Mouse (Mus musculus): ENCODE measurements at regions not wholly inside any gene's neighbourhood (a gene's known extent, or its start where the extent isn't known, plus 50 kb on each side); places are given as distances from the start of the nearest gene placed in this dataset.

DNA sequence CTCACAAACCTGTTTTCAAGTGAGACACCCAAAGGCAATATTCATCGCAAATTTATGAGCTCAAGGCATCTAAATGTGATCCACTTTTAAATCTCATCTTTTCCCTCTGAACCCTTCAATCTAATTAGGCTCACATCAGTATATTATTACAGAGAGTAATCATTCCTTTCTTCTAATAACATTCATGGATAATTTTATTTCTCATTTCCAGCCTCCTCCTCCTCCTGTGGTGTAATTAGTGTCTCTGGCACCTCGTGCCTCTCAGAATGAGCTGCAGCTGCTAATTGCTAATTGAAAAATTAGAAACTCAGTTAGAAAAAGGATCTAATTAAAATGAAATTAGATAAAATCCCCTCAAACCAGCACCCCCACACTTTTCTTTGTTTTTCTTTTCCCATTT is 420.5 kb upstream of the Camk1g start:
- no peaks in the 10 kb centered on the region for H3K9me3 ChIP-seq (ENCODE audit: control insufficient read depth, low read length)
- no peak for ATAC-seq (ENCODE audit: low read depth)
- no peaks in the 10 kb centered on the region for H3K27me3 ChIP-seq (ENCODE audit: control insufficient read depth, insufficient read depth, low read depth, low read length)
- H3K27ac ChIP-seq (ENCODE audit: low read length): no peak overlapping the region
- no peaks in the 10 kb centered on the region for H3K36me3 ChIP-seq (ENCODE audit: control insufficient read depth, insufficient read depth, low read length)
- H3K4me1 ChIP-seq (replicated peaks; ENCODE audit: control insufficient read depth, insufficient read depth, low read length): no peaks in the 10 kb centered on the region
- WGBS: 77% methylated on average over 2 of the region's 2 CpGs
- H3K4me3 ChIP-seq (ENCODE audit: low read length): no peak overlapping the region
- H3K9ac ChIP-seq (ENCODE audit: low read length): no peak overlapping the region
- H3K4me2 ChIP-seq (ENCODE audit: low read depth, low read length): no peak overlapping the region

DNA sequence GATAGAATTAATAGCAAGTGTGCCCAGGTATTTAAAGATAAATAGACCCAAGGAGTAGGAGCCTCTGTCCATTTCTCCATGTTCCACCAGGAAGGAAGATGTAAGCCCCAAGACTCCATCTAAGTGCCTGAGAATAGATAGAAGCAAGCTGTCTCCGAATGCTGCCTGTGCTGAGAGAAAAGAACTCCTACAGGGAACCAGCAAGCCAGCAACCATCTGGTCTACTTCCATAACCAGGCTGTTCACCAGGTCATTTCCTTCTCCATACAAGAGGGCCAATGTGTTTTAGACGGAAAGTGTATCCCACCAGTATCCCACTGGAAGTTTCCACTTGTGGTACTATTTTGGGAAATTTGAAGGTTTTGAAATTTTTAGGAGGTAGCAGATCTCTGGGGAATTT is 418.4 kb upstream of the Camk1g start:
- Histone ChIP-seq H3K27me3 (ENCODE audit: control insufficient read depth, insufficient read depth, low read depth, low read length) (no peaks in the 10 kb centered on the region), H3K9me3 (ENCODE audit: control insufficient read depth, low read length) (no peaks in the 10 kb centered on the region), H3K27ac (ENCODE audit: low read length) (no peak overlapping the region), H3K4me1 (replicated peaks; ENCODE audit: control insufficient read depth, insufficient read depth, low read length) (no peaks in the 10 kb centered on the region), H3K4me2 (ENCODE audit: low read depth, low read length) (no peak overlapping the region), H3K36me3 (ENCODE audit: control insufficient read depth, insufficient read depth, low read length) (no peaks in the 10 kb centered on the region), H3K9ac (ENCODE audit: low read length) (no peak overlapping the region), H3K4me3 (ENCODE audit: low read length) (no peak overlapping the region)
- 80% methylated on average over 2 of the region's 2 CpGs for whole genome bisulfite sequencing
- ATAC-seq (ENCODE audit: low read depth): no peak

DNA sequence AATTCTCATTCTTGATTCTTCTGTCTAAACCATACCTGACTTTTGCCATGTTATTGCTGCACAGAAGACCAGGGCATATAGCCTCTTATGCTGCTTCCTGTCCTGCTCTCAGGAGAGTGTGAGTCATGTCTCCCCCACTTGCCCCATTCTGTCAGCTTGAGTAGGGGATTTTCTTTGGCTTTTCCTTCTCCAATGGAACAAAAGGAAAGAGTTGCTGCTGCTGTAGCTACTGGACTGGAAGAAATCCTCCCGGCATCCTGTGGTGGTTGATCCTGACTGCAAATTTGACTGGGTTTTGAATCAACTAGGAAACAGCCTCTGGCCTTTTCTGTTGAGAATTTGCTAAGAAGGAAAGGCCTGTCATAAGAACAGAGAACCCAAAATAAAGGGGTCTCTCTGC is 417.3 kb upstream of the Camk1g start:
- no peak overlapping the region for H3K27ac ChIP-seq (ENCODE audit: low read length)
- no peaks in the 10 kb centered on the region for H3K9me3 ChIP-seq (ENCODE audit: control insufficient read depth, low read length)
- ATAC-seq (ENCODE audit: low read depth): no peak
- H3K36me3 ChIP-seq (ENCODE audit: control insufficient read depth, insufficient read depth, low read length): no peaks in the 10 kb centered on the region
- H3K9ac ChIP-seq (ENCODE audit: low read length): no peak overlapping the region
- 75% methylated on average over 1 of the region's 1 CpGs for WGBS
- no peaks in the 10 kb centered on the region for H3K27me3 ChIP-seq (ENCODE audit: control insufficient read depth, insufficient read depth, low read depth, low read length)
- no peak overlapping the region for H3K4me3 ChIP-seq (ENCODE audit: low read length)
- H3K4me2 ChIP-seq (ENCODE audit: low read depth, low read length): no peak overlapping the region
- no peaks in the 10 kb centered on the region for H3K4me1 ChIP-seq (replicated peaks; ENCODE audit: control insufficient read depth, insufficient read depth, low read length)

DNA sequence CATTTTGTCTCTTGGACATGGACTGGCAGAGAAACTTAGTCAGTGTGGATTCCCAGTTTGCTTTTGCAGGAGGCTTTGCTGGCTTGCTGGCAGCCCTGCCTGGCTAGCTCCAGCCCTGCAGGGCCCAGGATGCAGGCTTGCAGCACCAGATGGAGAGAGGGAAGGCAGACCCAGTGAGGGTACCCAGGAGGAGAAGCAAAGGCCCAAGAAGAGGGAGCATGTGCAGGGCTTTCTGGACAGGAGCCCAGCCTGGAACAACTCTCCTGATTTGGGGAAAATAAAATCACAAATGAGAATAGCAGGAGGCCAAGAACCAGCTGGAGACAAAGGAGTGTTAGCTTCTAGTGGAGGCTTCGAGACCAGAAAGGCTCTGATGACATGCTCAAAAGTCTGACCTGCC is 414.9 kb upstream of the Camk1g start:
- WGBS: 43% methylated on average over 1 of the region's 1 CpGs
- H3K27ac ChIP-seq (ENCODE audit: low read length): no peak overlapping the region
- no peaks in the 10 kb centered on the region for H3K27me3 ChIP-seq (ENCODE audit: control insufficient read depth, insufficient read depth, low read depth, low read length)
- no peak for ATAC-seq (ENCODE audit: low read depth)
- no peaks in the 10 kb centered on the region for H3K4me1 ChIP-seq (replicated peaks; ENCODE audit: control insufficient read depth, insufficient read depth, low read length)
- no peak overlapping the region for H3K4me2 ChIP-seq (ENCODE audit: low read depth, low read length)
- no peaks in the 10 kb centered on the region for H3K9me3 ChIP-seq (ENCODE audit: control insufficient read depth, low read length)
- no peaks in the 10 kb centered on the region for H3K36me3 ChIP-seq (ENCODE audit: control insufficient read depth, insufficient read depth, low read length)
- no peak overlapping the region for H3K9ac ChIP-seq (ENCODE audit: low read length)
- no peak overlapping the region for H3K4me3 ChIP-seq (ENCODE audit: low read length)

DNA sequence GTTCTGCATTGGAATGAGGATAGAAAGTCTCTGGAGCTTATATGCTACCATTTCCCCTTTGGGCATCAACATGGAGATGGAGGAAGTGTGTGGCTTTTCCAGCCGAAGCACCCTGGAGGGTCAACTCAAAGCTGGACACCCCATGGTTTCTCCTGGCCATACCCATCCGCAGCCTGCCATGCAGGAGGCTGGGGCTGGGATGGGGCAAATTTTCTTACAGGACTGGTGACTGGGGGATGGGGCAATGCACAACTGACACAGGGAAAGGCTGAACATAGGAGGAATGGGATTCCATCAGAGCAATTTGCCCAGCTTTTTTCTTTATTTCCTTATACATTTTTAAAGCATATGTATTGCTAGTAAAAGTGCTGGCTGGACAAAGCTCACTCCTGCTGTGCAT is 414.4 kb upstream of the Camk1g start:
- Histone ChIP-seq H3K9ac (ENCODE audit: low read length) (no peak overlapping the region), H3K4me3 (ENCODE audit: low read length) (no peak overlapping the region), H3K4me1 (replicated peaks; ENCODE audit: control insufficient read depth, insufficient read depth, low read length) (no peaks in the 10 kb centered on the region), H3K27ac (ENCODE audit: low read length) (no peak overlapping the region), H3K27me3 (ENCODE audit: control insufficient read depth, insufficient read depth, low read depth, low read length) (no peaks in the 10 kb centered on the region), H3K4me2 (ENCODE audit: low read depth, low read length) (no peak overlapping the region), H3K36me3 (ENCODE audit: control insufficient read depth, insufficient read depth, low read length) (no peaks in the 10 kb centered on the region), H3K9me3 (ENCODE audit: control insufficient read depth, low read length) (no peaks in the 10 kb centered on the region)
- WGBS: 67% methylated on average over 2 of the region's 2 CpGs
- ATAC-seq (ENCODE audit: low read depth): no peak

DNA sequence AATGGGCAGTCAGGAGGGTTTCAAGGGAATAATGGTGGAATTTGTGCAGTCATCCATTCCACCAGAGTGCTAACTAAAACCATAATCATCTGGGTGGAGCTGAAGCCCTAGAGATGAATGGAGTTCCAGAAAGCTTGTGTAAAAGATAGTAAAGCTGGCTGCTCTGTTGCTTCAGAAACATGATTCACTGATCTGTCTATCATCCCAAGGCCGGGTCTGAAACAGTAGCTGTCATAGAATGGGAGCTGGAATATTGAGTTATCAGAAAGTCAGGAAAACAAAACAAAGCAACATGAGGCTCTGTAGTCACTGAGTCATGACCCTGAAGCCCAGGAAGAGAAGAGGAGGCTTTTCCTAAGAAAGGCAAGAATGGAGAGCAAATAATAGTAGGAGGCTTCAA is 408.1 kb upstream of the Camk1g start:
- no peak overlapping the region for H3K4me2 ChIP-seq (ENCODE audit: low read depth, low read length)
- no peaks in the 10 kb centered on the region for H3K4me1 ChIP-seq (replicated peaks; ENCODE audit: control insufficient read depth, insufficient read depth, low read length)
- no peak overlapping the region for H3K4me3 ChIP-seq (ENCODE audit: low read length)
- no peak for ATAC-seq (ENCODE audit: low read depth)
- 61% methylated on average over 1 of the region's 1 CpGs for WGBS
- no peaks in the 10 kb centered on the region for H3K27me3 ChIP-seq (ENCODE audit: control insufficient read depth, insufficient read depth, low read depth, low read length)
- no peaks in the 10 kb centered on the region for H3K9me3 ChIP-seq (ENCODE audit: control insufficient read depth, low read length)
- no peaks in the 10 kb centered on the region for H3K36me3 ChIP-seq (ENCODE audit: control insufficient read depth, insufficient read depth, low read length)
- no peak overlapping the region for H3K27ac ChIP-seq (ENCODE audit: low read length)
- no peak overlapping the region for H3K9ac ChIP-seq (ENCODE audit: low read length)

DNA sequence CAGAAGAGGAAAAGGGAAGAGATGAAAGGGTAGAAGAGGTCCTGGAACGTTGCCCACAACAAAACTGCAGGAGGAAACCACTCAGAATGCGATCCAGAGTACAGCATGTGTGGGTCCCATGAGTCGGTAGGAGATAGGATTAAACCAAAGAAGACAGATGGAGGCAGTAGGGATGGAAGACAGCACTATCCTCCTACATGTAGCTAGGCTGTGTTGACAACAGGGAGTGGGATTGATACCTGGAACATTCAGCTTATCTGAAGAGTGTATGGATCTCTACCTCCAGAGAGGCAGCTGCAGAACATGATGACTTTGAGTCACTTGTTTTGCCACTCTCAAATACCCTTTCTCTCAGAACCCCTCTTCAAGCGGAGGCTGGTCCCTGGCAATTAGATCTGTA is 399.4 kb upstream of the Camk1g start:
- 61% methylated on average over 4 of the region's 4 CpGs for WGBS
- ATAC-seq (ENCODE audit: low read depth): no peak
- Histone ChIP-seq H3K27ac (ENCODE audit: low read length) (no peak overlapping the region), H3K4me1 (replicated peaks; ENCODE audit: control insufficient read depth, insufficient read depth, low read length) (no peaks in the 10 kb centered on the region), H3K9ac (ENCODE audit: low read length) (no peak overlapping the region), H3K27me3 (ENCODE audit: control insufficient read depth, insufficient read depth, low read depth, low read length) (no peaks in the 10 kb centered on the region), H3K4me2 (ENCODE audit: low read depth, low read length) (no peak overlapping the region), H3K36me3 (ENCODE audit: control insufficient read depth, insufficient read depth, low read length) (no peaks in the 10 kb centered on the region), H3K9me3 (ENCODE audit: control insufficient read depth, low read length) (no peaks in the 10 kb centered on the region), H3K4me3 (ENCODE audit: low read length) (no peak overlapping the region)

DNA sequence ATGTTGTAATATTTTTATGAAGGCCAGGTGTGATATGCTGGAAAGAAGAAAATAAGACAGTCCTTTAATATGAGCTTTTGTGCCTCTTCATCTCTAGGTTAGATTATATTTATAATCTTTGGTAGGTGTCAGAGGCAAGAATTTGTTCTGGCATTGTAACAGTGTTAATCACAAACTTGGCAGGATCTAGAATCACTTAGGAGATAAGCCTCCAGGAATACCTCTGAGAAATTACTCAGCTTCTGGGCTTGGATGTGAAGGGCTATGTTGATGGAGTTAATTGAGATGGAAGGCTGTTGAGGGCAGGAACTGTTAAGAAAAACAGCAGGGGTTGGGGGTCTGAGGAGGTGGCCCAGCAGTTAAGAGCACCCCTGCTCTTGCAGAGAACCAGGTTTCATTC is 394.0 kb upstream of the Camk1g start:
- no peaks in the 10 kb centered on the region for H3K9me3 ChIP-seq (ENCODE audit: control insufficient read depth, low read length)
- no peak overlapping the region for H3K9ac ChIP-seq (ENCODE audit: low read length)
- no peak overlapping the region for H3K27ac ChIP-seq (ENCODE audit: low read length)
- H3K4me2 ChIP-seq (ENCODE audit: low read depth, low read length): no peak overlapping the region
- no peaks in the 10 kb centered on the region for H3K4me1 ChIP-seq (replicated peaks; ENCODE audit: control insufficient read depth, insufficient read depth, low read length)
- H3K27me3 ChIP-seq (ENCODE audit: control insufficient read depth, insufficient read depth, low read depth, low read length): no peaks in the 10 kb centered on the region
- no peak for ATAC-seq (ENCODE audit: low read depth)
- no peaks in the 10 kb centered on the region for H3K36me3 ChIP-seq (ENCODE audit: control insufficient read depth, insufficient read depth, low read length)
- H3K4me3 ChIP-seq (ENCODE audit: low read length): no peak overlapping the region

DNA sequence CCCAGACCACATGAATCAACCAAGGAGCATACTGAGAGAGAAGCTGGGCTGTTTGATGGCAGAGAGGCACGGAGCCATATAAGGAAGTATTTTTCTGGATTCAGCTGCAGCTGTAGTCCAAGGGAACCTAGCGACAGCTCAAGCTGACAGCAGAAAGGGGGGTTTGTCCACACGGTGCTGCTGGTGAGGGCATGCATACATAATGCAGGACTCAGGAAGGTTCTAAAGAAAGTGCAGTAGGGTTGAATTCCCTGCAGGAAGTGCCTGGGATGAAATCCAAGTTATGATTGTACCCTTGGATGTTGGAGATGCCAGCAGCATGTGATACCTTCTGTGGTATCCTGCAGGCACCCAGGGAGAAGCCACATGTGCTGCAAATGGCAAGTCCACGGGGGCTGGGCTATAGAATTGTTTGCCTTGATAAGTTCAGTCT is 381.7 kb upstream of the Camk1g start:
- Histone ChIP-seq H3K27ac (ENCODE audit: low read length) (no peak overlapping the region), H3K27me3 (ENCODE audit: control insufficient read depth, insufficient read depth, low read depth, low read length) (no peaks in the 10 kb centered on the region), H3K4me2 (ENCODE audit: low read depth, low read length) (no peak overlapping the region), H3K4me1 (replicated peaks; ENCODE audit: control insufficient read depth, insufficient read depth, low read length) (no peaks in the 10 kb centered on the region), H3K36me3 (ENCODE audit: control insufficient read depth, insufficient read depth, low read length) (no peaks in the 10 kb centered on the region), H3K9ac (ENCODE audit: low read length) (no peak overlapping the region), H3K4me3 (ENCODE audit: low read length) (no peak overlapping the region), H3K9me3 (ENCODE audit: control insufficient read depth, low read length) (no peaks in the 10 kb centered on the region)
- WGBS: 17% methylated on average over 4 of the region's 4 CpGs
- ATAC-seq (ENCODE audit: low read depth): no peak

DNA sequence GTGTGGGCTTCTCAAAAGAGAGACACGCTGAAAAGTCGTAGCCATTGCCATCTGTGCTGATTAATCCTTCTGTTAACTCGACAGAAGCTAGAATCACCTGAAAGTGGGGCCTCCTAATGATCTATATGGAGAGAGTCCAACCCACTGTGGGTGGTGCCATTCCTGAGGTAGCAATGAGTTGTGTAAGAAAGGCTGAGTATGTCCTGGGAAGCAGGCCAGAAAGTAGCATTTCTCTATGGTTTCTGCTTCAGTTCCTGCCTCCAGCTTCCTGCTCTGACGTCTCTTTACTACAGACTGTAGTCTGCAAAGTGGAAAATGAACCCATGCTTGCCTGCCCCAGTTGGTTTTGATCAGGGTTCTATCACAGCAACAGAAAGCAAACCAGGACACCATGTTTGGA is 380.8 kb upstream of the Camk1g start:
- WGBS: 57% methylated on average over 4 of the region's 4 CpGs
- Histone ChIP-seq H3K4me2 (ENCODE audit: low read depth, low read length) (no peak overlapping the region), H3K36me3 (ENCODE audit: control insufficient read depth, insufficient read depth, low read length) (no peaks in the 10 kb centered on the region), H3K27me3 (ENCODE audit: control insufficient read depth, insufficient read depth, low read depth, low read length) (no peaks in the 10 kb centered on the region), H3K4me1 (replicated peaks; ENCODE audit: control insufficient read depth, insufficient read depth, low read length) (no peaks in the 10 kb centered on the region), H3K4me3 (ENCODE audit: low read length) (no peak overlapping the region), H3K9ac (ENCODE audit: low read length) (no peak overlapping the region), H3K9me3 (ENCODE audit: control insufficient read depth, low read length) (no peaks in the 10 kb centered on the region), H3K27ac (ENCODE audit: low read length) (no peak overlapping the region)
- no peak for ATAC-seq (ENCODE audit: low read depth)
